Mouse (Mus musculus) MEL (cell line): Measurements from ENCODE around the gene Tmem87b. TPM values are rescaled to one million over a fixed set of nuclear protein-coding genes. Genes with fewer than 3 reads are reported as not detected.

ENCODE experiments used
- DNase-seq: peaks from one replicate; pipeline ENCODE4 v3.0.0; 2011; ENCODE audit warnings: low read depth, low spot score
- H3K27ac ChIP-seq: 2 replicates; pipeline ENCODE4 v1.5.1; 2012; ENCODE audit warnings: low read depth, mild to moderate bottlenecking, control low read depth, low read length, moderate library complexity; ENCODE audit not compliant: control insufficient read depth
- H3K27me3 ChIP-seq, 2 experiments: fragments of 150-350 bp in 1 of 2; sonication (generic) in 1 of 2; 2 replicates each; pipeline ENCODE4 v1.6.1; 2012; ENCODE audit warnings: low read length in 2 of 2, mild to moderate bottlenecking in 2 of 2, improper control_type of control experiment in 1 of 2, moderate library complexity in 1 of 2; ENCODE audit not compliant: insufficient read depth in 2 of 2, control insufficient read depth in 1 of 2
- H3K36me3 ChIP-seq, 2 experiments: 2 replicates each; pipeline ENCODE4 v1.6.1; 2012 to 2014; ENCODE audit warnings: low read length in 2 of 2, improper control_type of control experiment in 1 of 2, inconsistent platforms in 1 of 2, mild to moderate bottlenecking in 1 of 2; ENCODE audit not compliant: insufficient read depth in 2 of 2, control insufficient read depth in 1 of 2
- H3K4me1 ChIP-seq, 2 experiments: fragments of 150-350 bp in 1 of 2; sonication (generic) in 1 of 2; 2 replicates each; pipeline ENCODE4 v1.6.1; 2012; ENCODE audit warnings: low read length in 2 of 2, improper control_type of control experiment in 1 of 2, mild to moderate bottlenecking in 1 of 2; ENCODE audit not compliant: insufficient read depth in 2 of 2, control insufficient read depth in 1 of 2
- H3K4me3 ChIP-seq, 2 experiments: fragments of 150-350 bp in 1 of 2; sonication (generic) in 1 of 2; 2 replicates each; pipeline ENCODE4 v1.5.1; 2012; ENCODE audit warnings: low read depth in 2 of 2, low read length in 2 of 2, mild to moderate bottlenecking in 2 of 2, moderate library complexity in 2 of 2, control low read depth in 1 of 2, improper control_type of control experiment in 1 of 2; ENCODE audit not compliant: control insufficient read depth in 1 of 2, insufficient read depth in 1 of 2
- H3K79me2 ChIP-seq: 2 replicates; pipeline ENCODE4 v1.6.1; 2012; ENCODE audit warnings: mild to moderate bottlenecking, low read length, moderate library complexity; ENCODE audit not compliant: control insufficient read depth, poor library complexity, insufficient read depth
- H3K9ac ChIP-seq: 2 replicates; pipeline ENCODE4 v1.6.1; 2012; ENCODE audit warnings: low read depth, mild to moderate bottlenecking, control low read depth, low read length, moderate library complexity; ENCODE audit not compliant: control insufficient read depth, poor library complexity, severe bottlenecking
- H3K9me3 ChIP-seq: fragments of 150-350 bp; sonication (generic); replicated peaks from 2 replicates; pipeline ENCODE4 v1.6.1; 2012; ENCODE audit warnings: mild to moderate bottlenecking, low read length, improper control_type of control experiment, moderate library complexity; ENCODE audit not compliant: insufficient read depth
- CHD1 ChIP-seq: IDR thresholded peaks from 2 replicates; pipeline ENCODE4 v1.6.1; 2012; ENCODE audit warnings: low read depth, mild to moderate bottlenecking, inconsistent platforms, low read length, improper control_type of control experiment
- CHD2 ChIP-seq: IDR thresholded peaks from 2 replicates; pipeline ENCODE4 v1.6.1; 2011; ENCODE audit warnings: low read length, improper control_type of control experiment
- E2F4 ChIP-seq: IDR thresholded peaks from 2 replicates; pipeline ENCODE4 v1.6.1; 2011; ENCODE audit warnings: low read depth, low read length, improper control_type of control experiment, borderline replicate concordance
- GATA1 ChIP-seq: IDR thresholded peaks from 2 replicates; pipeline ENCODE4 v1.6.1; 2011; ENCODE audit warnings: low read depth, low read length, improper control_type of control experiment
- MXI1 ChIP-seq: IDR thresholded peaks from 2 replicates; pipeline ENCODE4 v1.6.1; 2011; ENCODE audit warnings: mild to moderate bottlenecking, low read depth, low read length, improper control_type of control experiment
- POLR2AphosphoS5 ChIP-seq: IDR thresholded peaks from 2 replicates; pipeline ENCODE4 v1.6.1; 2012; ENCODE audit warnings: low read depth, borderline replicate concordance, mild to moderate bottlenecking, inconsistent platforms, low read length, moderate library complexity, mixed read lengths
- RCOR1 ChIP-seq: IDR thresholded peaks from 2 replicates; pipeline ENCODE4 v1.6.1; 2012; ENCODE audit warnings: low read depth, mild to moderate bottlenecking, inconsistent platforms, low read length, improper control_type of control experiment
- SIN3A ChIP-seq: IDR thresholded peaks from 2 replicates; pipeline ENCODE4 v1.6.1; 2012; ENCODE audit warnings: low read length, improper control_type of control experiment, inconsistent platforms
- TCF12 ChIP-seq: IDR thresholded peaks from 2 replicates; pipeline ENCODE4 v1.6.1; 2014; ENCODE audit warnings: low read depth, mild to moderate bottlenecking, inconsistent platforms, low read length, improper control_type of control experiment, moderate library complexity
- ZNF384 ChIP-seq: IDR thresholded peaks from 2 replicates; pipeline ENCODE4 v1.6.1; 2012; ENCODE audit warnings: low read depth, mild to moderate bottlenecking, inconsistent platforms, low read length, improper control_type of control experiment
- polyA plus RNA-seq, 2 experiments: library from polyadenylated mRNA; stranded (reverse) in 1 of 2; unstranded in 1 of 2; fragments of >175 nt in 1 of 2; fragments of >200 nt in 1 of 2; gene quantifications; 2 replicates each; pipeline versions ENCODE4 v1.2.1 to v1.2.4; 2012; ENCODE audit warnings: low replicate concordance in 2 of 2, low read depth in 1 of 2; ENCODE audit not compliant: insufficient read length in 2 of 2, insufficient read depth in 1 of 2, missing spikeins in 1 of 2
- total RNA-seq: library from RNA; depleted of rRNA; stranded (reverse); fragments of 300-350 nt; gene quantifications from 2 replicates; pipeline ENCODE4 v1.2.3, GENCODE M21; 2012

The Tmem87b gene
- total and polyA plus RNA-seq, 3 experiments: 3.9 to 4.8 TPM; not detected in 1

DNA sequence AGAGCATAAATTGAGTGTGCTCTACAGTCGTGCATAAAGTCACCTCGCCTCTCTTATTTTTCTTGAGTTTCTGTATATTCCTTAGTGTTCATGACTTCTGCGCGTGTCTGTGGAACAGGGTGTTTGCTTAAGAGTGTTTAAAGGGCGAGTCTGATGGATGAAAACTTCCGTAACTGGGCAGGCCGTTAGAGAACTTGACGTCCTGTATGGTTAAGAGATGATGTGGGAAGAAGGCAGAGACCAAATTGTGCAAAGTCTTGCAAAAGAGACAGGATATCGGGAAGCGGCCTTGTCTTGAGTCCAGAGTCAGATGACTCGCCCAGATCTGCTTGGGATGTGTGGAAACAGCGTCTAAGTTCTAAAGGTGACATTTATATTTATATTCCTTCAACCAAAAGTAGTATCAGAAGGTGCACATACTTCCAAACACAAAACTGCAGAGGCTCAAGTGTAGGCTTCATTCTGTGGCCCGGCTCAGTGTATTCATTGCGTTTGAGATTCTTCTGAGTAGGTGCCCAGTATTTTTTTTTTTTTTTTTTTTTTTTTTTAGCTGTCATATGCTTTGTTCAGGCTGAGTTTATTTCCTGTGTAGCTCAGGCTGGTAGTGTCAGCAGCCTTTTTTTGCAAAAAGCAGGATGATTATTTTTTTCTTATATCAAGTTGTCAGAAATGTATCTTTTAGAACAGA, 1.2 kb downstream of the Tmem87b start:
- peak; percentile 65 for DNase-seq
- Histone ChIP-seq H3K36me3 (peaks cover 0 to 9% of the 10 kb centered on the region in 2 experiments; a peak in 2 of 4 replicates), H3K79me2 (peaks cover 11% of the 10 kb centered on the region), H3K27ac (peak overlapping the region; percentile 80), H3K4me1 (peaks cover 5 to 15% of the 10 kb centered on the region in 2 experiments), H3K27me3 (no peaks in the 10 kb centered on the region), H3K9ac (peak overlapping the region; percentile 92), H3K4me3 (peak overlapping the region; percentile 77 to 96), H3K9me3 (no peaks in the 10 kb centered on the region)
- TF ChIP-seq SIN3A (peak; percentile 44; the same call in 1 of the 2 replicates), CHD1 (no peak), MXI1 (peak; percentile 48; the same call in 1 of the 2 replicates), ZNF384 (peak; percentile 69)

DNA sequence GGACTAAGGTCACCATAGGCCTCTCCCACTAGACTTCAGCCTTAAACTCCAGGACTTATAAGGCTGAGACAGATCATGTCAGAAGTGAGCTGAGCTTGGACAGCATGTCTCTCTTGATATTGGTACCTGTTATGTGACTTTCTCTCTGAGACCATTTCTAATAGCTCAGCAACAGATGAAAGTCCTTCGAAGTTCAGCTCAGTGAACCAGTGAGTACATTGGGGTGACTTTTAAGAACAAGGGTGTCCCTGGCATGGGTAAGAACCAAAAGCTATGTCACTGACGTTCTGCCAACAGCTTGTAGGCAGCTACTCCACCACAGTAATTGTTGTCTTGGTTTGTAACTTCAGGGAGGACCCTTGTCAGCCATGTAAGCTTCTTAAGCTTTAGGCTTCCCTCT, 2.7 kb downstream of the Tmem87b start:
- no peak for TF ChIP-seq RCOR1
- Histone ChIP-seq H3K36me3 (peaks cover 0 to 9% of the 10 kb centered on the region in 2 experiments; a peak in 2 of 4 replicates), H3K79me2 (peaks cover 11% of the 10 kb centered on the region), H3K27me3 (no peaks in the 10 kb centered on the region), H3K4me1 (peaks cover 6 to 15% of the 10 kb centered on the region in 2 experiments), H3K4me3 (no peak overlapping the region), H3K9ac (no peak overlapping the region), H3K27ac (no peak overlapping the region), H3K9me3 (no peaks in the 10 kb centered on the region)
- no peak for DNase-seq

DNA sequence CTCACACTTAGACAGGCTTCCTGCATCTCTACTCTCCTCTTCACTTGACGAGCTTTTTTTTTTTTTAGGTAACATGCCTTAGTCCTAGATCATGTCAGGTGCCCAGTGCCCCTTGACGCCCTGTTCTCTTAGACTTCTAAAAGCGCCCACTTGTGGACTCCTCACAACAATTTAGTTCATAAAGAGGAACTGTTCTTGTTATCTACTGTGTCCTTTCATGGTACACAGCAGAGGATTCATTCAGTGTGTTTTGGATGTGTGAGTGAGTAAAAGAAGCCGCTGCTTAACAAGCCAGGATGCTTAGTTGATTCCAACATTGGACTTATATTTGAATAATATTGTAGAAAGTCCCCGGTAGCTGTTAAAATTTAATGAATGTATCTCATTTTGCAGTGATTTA, 6.0 kb downstream of the Tmem87b start:
- Histone ChIP-seq H3K36me3 (peaks cover 0 to 9% of the 10 kb centered on the region in 2 experiments; a peak in 2 of 4 replicates), H3K4me1 (peaks cover 6 to 15% of the 10 kb centered on the region in 2 experiments), H3K27me3 (no peaks in the 10 kb centered on the region), H3K9me3 (no peaks in the 10 kb centered on the region), H3K79me2 (peaks cover 4% of the 10 kb centered on the region), H3K9ac (no peak overlapping the region), H3K4me3 (no peak overlapping the region), H3K27ac (peak overlapping the region; percentile 11)
- DNase-seq: peak; percentile 71
- 0 out of 2 replicates have a peak, but pooled peaks have one; percentile 12 for TF ChIP-seq TCF12
- TF ChIP-seq E2F4: no peak
- no peak for TF ChIP-seq CHD2
- TF ChIP-seq GATA1: peak; percentile 57
- no peak for TF ChIP-seq POLR2AphosphoS5
- no peak for TF ChIP-seq ZNF384
